Mouse (Mus musculus) hematopoietic stem cell, adult 5-6 weeks (primary cell): ENCODE measurements around the gene Myl7. TPM values are rescaled to one million over a fixed set of nuclear protein-coding genes. Genes with fewer than 3 reads are reported as not detected.
A peak's percentile ranks its signal among the peaks of the same experiment; 100 is the strongest.

ENCODE experiments used
- ATAC-seq, 2 experiments: fragments of 125-278 bp in 1 of 2; replicated peaks in 1 of 2; 2 replicates each; pipeline ENCODE4 v1.8.0; 2016 to 2017; ENCODE audit warnings: inconsistent platforms in 2 of 2, mild to moderate bottlenecking in 2 of 2, moderate number of reproducible peaks in 2 of 2, low read depth in 1 of 2, moderate TSS enrichment in 1 of 2; ENCODE audit not compliant: low FRiP score in 2 of 2, poor library complexity in 2 of 2, severe bottlenecking in 2 of 2, insufficient read depth in 1 of 2, low TSS enrichment in 1 of 2
- total RNA-seq: library from RNA; stranded (forward); fragments of 172-1452, 232-1000 nt; gene quantifications from 2 replicates; pipeline ENCODE4 v1.2.3, GENCODE M21; 2017

Myl7 gene
- total RNA-seq, 1 experiment from 2014 or later, result not detected

- ATAC-seq, result no peak
These were observed 19.9 kb downstream of the Myl7 start for GRCm38 (mm10) chr11:5878661-5879060.

- peak; percentile 96 to 97 for ATAC-seq
These were observed 20.6 kb downstream of the Myl7 start, which contains the start of gene Pold2 for GRCm38 (mm10) chr11:5877921-5878526. TSS of gene Pold2 (minus strand) at chr11:5878292.

- ATAC-seq, result no peak
These were observed 21.2 kb downstream of the Myl7 start for GRCm38 (mm10) chr11:5877421-5877820.

DNA sequence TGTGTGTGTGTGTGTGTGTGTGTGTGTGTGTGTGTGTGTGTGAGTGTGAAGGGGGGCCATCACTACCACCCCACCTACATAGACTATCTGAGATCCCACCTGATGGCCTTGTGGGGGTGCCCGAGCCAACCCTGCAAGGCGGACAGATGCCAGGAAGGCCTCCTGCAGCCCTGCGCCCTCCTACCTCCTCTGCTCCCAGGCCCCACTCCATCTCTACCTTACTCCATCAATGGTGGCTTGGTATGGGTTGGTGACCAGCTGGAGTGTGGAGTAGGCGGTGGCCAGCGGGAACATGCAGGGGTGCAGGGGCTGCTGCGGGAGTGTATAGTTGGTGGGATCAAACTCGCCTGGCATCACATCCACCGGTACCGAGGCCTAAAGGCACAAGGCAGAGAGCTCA, 25.4 kb downstream of the Myl7 start:
- no peak for ATAC-seq

GRCm38 (mm10) chr11:5872707-5873106, 25.9 kb downstream of the Myl7 start:
- no peak for ATAC-seq

DNA sequence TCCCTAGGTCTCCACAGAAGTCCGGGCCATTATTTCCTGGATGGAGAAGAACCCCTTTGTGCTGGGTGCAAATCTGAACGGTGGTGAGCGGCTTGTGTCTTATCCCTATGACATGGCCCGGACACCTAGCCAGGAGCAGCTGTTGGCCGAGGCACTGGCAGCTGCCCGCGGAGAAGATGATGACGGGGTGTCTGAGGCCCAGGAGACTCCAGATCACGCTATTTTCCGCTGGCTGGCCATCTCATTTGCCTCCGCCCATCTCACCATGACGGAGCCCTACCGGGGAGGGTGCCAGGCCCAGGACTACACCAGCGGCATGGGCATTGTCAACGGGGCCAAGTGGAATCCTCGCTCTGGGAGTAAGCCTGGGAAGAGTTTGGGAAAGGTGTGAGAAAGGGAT, 28.5 kb downstream of the Myl7 start:
- ATAC-seq, result no peak

GRCm38 (mm10) chr11:5869331-5869730, 29.3 kb downstream of the Myl7 start:
- no peak for ATAC-seq

- no peak for ATAC-seq
These were observed 30.3 kb downstream of the Myl7 start for GRCm38 (mm10) chr11:5868324-5868723.

- ATAC-seq, result no peak
These were observed 31.4 kb downstream of the Myl7 start for GRCm38 (mm10) chr11:5867196-5867595.

DNA sequence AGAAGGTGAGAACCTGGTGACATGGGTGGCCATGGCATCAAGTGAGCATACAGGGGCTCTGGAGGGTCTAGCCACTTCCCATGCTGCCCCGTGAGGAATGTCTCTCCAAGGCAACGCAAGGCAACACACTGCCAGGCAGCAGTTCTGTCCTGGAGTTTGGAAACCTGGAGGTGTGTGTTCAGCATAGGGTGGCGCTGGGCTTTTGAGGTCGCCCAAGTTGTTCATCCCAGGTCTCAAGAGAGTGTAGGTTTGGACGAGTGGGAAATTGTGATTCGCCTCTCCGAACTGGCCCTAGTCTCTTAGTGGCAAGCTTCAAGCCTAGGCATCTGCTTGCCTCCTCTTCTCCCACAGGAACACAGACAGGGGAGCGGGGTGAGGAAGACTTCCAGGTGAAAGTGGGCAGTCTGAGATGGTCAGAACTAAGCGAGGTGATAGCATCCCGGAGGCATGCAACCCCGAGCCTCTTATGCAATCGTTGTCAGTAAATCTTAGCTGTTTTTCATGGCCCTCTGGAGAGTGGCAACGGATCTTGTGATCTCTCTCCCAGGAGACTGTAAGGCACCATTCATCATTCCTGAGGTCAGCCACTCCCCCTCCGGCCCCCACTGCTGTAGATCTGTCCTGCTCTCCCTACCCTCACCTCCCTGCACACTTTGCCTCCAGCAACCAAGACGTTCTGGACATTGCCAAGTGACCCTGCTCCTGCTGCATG, 36.0 kb downstream of the Myl7 start:
- no peak for ATAC-seq

DNA sequence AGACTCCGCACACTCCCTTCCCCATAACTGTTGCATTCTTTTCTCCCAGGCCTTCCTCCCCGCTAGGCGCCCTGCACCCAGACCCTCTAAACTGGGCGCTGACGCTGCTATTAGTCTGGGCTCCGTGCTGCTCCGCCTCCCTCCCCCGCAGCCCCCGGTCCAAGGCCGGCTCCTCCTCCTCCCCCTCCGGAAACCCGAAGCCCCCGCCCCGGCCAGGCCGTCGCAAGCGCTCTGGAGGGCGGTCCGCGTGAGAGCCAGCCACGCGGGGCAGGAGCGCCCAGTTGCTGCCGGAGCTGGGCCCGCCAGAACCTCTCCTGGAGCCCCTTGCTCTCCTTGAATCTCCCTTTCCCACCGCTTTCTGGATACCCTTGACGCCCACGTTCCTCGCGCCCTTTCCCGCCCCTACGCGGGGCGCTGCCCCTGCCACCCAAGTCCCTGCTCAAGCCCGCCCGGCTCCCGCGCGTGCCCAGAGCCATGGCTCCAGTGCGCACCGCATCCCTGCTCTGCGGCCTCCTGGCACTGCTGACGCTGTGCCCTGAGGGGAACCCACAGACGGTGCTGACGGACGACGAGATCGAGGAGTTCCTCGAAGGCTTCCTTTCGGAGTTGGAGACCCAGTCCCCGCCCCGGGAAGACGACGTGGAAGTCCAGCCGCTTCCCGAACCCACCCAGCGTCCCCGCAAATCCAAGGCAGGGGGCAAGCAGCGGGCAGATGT, 36.7 kb downstream of the Myl7 start, which contains the start of gene Aebp1:
Aebp1 (plus strand) TSS at position 270 of the 716 bp plus-strand sequence.
- peak; percentile 18 to 57; a peak in 2 of 4 replicates for ATAC-seq

GRCm38 (mm10) chr11:5860639-5861038, 37.9 kb downstream of the Myl7 start:
- ATAC-seq, result no peak

DNA sequence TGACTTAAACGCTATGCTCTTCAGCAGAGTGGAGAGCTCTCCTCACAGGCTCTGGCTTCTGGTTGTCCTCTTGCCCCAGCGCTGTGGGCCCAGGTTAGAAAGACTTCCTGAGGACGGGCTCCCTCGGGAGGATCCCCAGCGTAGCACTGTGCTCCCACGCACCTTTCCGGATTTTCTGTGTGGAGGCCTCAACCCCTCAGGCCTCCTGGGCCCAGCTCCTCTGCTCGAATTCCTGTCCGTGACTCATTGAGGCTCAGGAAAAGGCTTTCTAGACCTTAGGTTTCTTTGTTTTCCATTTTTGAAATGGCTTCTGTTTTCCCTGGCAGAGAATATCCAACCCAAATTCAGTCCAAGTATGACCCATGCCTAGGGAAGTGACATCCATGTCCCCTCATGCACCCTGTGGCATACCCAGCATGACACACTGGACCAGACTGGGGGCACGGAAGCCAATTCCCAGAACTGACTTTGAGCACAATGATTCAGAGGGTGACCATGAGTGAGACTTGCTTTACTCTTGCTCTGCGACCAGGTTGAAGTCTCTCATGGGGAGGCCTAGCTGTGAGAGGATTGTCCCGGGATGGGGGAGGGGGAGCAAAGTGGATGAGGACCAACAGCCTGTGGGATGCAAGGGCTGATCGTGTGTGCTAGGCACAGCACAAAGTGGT, 38.6 kb downstream of the Myl7 start:
- ATAC-seq, result no peak

- ATAC-seq, result no peak
These were observed 39.9 kb downstream of the Myl7 start for GRCm38 (mm10) chr11:5858723-5859122.

DNA sequence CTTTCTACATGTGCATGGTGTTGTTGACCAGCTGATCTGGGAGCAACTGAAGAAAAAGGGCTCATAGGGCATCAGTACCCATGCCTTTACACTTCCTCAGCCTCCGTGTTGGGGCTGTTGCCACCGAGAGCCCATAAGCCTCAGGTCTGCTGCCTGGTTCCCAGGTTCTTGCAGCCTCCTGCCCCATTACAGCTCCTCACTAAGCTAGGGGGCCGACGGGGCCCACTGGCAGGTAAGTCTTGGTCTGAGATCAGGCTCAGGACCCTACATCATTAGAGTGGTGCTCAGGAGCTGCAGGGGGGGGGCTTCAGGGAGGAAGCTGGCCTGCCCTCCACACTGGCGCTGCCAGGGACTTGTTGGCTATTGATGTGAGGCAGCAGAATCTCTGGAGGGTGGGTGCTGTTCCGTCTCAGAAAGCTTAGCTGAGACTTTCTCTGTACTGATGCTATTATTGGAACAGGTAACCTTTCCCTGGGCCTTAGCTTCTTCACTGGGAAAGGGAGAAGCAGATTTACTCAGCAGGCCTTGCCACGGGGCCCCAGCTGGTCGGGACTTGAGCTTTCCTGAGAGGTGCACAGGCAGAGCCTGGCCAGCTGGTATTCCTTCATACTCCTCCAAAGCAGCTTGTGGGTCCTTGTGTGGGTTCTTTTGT, 42.0 kb downstream of the Myl7 start:
- ATAC-seq, result no peak

DNA sequence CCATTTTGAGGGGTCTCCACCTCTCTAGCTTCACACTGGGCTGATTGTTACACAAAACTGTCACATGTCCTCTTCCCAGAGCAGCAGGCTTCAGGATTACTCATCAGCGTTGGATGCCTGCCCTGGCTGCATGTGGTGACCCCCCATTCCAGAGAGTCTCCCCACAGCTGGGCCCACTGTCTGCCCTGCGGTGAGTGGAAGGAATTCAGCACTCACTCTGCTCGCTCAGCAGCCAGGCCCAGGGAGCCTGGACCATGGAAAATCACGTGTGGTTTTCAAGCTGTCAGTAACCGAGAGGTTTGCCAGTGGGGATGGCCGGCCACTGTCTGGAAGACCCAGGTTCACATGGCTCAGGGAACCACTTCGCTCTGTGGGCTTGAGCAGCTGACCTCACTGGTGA, 42.7 kb downstream of the Myl7 start:
- no peak for ATAC-seq

DNA sequence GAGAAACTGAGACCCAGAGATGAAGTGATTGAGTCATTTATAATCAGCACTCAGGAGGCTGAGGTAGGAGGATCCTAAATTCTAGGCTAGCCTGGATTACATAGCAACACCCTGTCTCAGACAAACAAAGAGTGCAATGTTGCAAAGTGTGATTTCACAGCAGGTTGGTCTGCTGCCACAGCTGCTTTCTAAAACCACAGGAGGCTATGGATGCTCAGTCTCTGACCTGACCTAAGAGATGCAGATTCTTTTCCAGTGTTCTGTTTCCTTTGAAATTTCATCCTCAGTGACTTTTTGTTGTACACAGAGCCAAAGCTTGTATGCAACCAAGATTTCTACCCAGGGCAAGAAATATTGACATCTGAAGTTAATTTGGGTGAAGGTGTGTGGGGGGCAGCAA, 43.1 kb downstream of the Myl7 start:
- ATAC-seq, result no peak
